Mouse (Mus musculus) stomach, adult 2 months (tissue): Measurements from ENCODE around the gene Defb10. TPM values are rescaled to one million over a fixed set of nuclear protein-coding genes. Genes with fewer than 3 reads are reported as not detected.

Experiments
- polyA plus RNA-seq: library from polyadenylated mRNA; depleted of rRNA; stranded (reverse); fragments of >200 nt; gene quantifications from 2 replicates; pipeline ENCODE4 v1.2.3, GENCODE M21; 2012; rRNA removed

Gene Defb10
- polyA plus RNA-seq = not detected in 2 replicates

GRCm38 (mm10) chr8:21858586-21858985, at the start of gene Defb10:
Gene Defb10, plus strand, starts transcription at chr8:21858901.

DNA sequence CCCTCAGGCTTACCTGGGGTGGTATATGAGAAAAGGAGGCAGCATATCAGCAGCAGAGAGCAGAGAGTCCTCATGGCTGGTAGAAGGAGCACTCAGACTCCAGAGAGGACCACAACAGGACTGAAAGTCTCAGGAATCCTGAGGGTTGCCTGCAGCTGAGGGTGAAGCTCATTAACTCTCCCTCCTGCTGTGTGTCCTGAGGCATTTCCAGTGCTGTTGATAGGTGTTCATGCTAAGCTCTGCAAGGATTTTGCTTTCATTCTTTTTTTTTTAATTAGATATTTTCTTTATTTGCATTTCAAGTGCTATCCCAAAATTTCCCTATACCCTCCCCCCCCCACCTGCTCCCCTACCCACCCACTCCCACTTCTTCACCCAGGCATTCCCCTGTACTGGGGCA, 26.6 kb downstream of the Defb10 start, which contains the start of gene Defb9:
Gene Defb9, minus strand, starts transcription at position 101 of the 400 bp plus-strand sequence.

DNA sequence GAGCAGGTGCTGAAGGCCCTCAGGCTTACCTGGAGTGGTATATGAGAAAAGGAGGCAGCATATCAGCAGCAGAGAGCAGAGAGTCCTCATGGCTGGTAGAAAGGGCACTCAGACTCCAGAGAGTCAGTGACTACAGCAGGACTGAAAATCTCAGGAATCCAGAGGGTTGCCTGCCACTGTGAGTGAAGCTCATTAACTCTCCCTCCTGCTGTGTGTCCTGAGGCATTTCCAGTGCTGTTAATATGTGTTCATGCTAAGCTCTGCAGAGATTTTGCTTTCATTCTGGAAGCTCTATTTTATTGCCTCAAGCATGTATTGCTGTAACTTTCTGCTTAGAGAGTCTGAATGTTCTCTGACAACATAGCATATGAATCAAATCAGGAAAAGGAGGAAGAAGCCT, 47.6 kb downstream of the Defb10 start, which contains the start of gene Defb11:
Gene Defb11, minus strand, starts transcription at position 123 of the 400 bp plus-strand sequence.

Other genes with a start within 250 kb of the Defb10 start
- not detected in 2 replicates for gene Defa26, start 240.7 kb upstream of the Defb10 start, polyA plus RNA-seq
- not detected in 2 replicates for gene Defa17, start 203.1 kb upstream of the Defb10 start, polyA plus RNA-seq
- not detected in 2 replicates for gene Defa34, start 193.1 kb upstream of the Defb10 start, polyA plus RNA-seq
- not detected in 2 replicates for gene AY761184, start 155.3 kb upstream of the Defb10 start, polyA plus RNA-seq
- gene Defa24, start 124.4 kb upstream of the Defb10 start, polyA plus RNA-seq = not detected in 2 replicates
- not detected in 2 replicates for gene Defb50, start 35.4 kb upstream of the Defb10 start, polyA plus RNA-seq
- gene Defb2, start 19.0 kb upstream of the Defb10 start, polyA plus RNA-seq = not detected in 2 replicates
- not detected in 2 replicates for gene Defb9, start 26.5 kb downstream of the Defb10 start, polyA plus RNA-seq
- not detected in 2 replicates for gene Defb11, start 47.5 kb downstream of the Defb10 start, polyA plus RNA-seq
- not detected in 2 replicates for gene Defb15, start 73.8 kb downstream of the Defb10 start, polyA plus RNA-seq
- gene Defb35, start 79.5 kb downstream of the Defb10 start, polyA plus RNA-seq = not detected in 2 replicates
- not detected in 2 replicates for gene Defb13, start 87.9 kb downstream of the Defb10 start, polyA plus RNA-seq
- gene Fam90a1a, start 99.8 kb downstream of the Defb10 start, polyA plus RNA-seq = not detected in 2 replicates
- not detected in 2 replicates for gene Ccdc70, start 110.9 kb downstream of the Defb10 start, polyA plus RNA-seq
- 2.4 and 2.7 TPM in 2 replicates for gene Atp7b, start 201.4 kb downstream of the Defb10 start, polyA plus RNA-seq
- gene Alg11, start 201.8 kb downstream of the Defb10 start, polyA plus RNA-seq = 0.44 and 0.65 TPM in 2 replicates